Mouse (Mus musculus): ENCODE data around the gene Dlat.

The Dlat gene

DNA sequence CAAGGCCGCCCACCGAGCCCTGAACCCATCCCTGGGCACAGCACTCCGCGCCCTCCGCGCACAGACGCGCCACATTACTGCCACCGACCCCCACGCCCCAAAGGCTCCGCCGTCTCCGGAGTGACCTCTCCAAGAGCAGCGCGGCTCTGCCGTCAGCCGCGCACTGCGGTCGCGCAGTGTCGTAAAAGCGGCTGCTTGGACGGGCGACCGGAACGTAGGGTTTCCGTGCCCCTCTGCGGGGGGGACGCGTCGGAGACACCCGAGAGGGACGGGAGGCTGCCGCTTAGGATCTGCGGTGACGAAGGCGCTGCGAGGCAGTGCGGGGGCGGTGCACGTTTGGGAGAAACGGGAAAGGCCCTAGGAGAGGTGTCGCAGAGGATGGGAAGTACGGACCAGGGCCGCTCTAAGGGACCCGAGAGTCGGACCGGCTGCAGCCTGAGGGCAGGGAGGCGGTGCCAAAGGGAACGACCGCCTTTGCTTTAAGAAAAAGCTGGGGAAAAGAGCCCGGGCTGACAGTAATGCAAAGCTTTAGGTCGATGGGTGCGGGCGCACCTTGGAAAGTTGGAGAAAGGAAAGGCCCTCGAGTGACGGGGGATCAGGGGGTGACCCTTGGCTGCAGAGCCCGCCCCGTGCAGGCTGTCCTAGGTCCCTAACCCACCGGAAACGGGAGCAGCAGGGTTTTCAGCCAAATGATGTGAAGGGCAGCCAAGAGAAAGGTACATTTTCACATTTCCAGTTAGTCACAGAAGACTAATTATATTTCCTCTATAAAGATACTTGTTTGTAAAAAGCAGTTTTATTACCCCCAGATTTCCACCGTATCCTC, at the start of gene Dlat:
Gene Dlat (minus strand): TSS at position 389 of the 826 bp plus-strand sequence.
- peak; percentile 85 to 89 for DNase-seq

DNA sequence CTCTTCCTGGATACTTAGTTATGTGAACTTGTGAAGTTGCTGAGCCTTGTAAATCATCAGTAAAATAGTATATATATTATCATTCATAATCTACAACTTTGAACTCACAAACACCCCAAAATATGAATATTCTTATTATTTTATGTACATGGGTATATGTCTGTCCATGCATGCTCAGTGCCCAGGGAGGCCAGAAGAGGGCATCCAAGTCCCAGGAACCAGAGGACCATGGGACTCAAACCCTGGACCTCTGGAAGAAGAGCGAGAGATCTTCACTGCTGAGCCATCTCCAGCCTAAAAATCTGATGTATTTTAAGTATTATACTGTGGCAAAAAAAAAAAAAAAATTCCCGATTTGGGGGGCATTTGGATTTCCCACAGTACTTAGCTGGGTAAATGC, 49.5 kb upstream of the Dlat start:
- DNase-seq = peak in 1 of 2 experiments; percentile 43

DNA sequence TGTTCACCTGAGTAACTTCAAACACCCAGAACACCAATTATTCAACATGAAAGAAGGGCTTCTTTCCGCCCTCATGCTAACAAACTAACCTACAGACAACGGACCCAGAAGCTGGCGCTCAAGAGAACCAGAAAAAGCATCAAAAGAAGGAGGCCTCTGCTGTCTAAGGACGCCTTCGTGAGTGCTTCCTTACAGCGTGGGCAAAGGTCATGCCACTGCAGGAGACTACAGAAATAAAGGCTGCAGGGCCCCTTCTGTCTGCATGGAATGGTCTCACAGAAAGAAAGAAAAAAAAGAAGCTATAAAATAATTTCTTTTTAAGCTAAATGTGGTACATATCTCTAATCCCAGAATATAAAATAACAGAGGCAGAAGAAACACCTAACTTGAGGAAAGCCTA, 45.3 kb upstream of the Dlat start:
- DNase-seq = no peak

DNA sequence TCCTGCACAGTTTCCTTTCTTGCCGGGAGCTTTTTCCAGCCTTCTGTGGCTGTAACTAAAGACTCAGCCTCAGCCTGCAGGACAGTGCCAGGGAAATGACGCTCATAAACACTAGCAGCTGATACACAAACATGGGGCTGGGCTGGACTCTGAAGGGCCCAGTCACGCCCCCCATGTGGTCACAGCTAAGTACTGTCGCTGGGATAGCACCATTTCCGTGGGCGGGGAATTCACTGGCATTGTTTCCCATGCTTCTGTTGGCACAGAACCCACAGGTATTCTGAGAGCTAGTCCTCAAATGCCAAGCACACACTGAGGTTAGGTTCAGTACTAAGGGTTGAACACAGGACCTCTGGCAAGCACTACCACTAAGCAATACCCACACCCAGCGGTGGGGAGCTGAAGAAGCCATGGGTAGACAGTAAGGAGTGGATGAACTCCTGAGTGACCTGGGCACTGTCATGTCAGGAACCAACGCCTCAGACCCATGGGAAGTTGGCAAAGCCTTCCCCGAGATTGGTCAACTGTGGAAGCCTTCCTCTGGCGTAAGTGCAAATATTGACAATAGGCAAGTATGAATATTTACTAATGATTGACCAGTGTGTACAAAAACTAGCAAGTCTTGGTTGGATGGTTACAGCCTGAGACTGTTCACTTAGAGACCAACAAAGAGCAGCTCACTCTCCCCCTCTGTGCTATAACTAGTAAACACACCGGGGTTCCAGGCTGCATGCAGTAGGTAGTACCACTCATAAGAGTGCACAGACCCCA, 41.5 kb upstream of the Dlat start:
- DNase-seq = peak in 1 of 2 experiments; percentile 31

DNA sequence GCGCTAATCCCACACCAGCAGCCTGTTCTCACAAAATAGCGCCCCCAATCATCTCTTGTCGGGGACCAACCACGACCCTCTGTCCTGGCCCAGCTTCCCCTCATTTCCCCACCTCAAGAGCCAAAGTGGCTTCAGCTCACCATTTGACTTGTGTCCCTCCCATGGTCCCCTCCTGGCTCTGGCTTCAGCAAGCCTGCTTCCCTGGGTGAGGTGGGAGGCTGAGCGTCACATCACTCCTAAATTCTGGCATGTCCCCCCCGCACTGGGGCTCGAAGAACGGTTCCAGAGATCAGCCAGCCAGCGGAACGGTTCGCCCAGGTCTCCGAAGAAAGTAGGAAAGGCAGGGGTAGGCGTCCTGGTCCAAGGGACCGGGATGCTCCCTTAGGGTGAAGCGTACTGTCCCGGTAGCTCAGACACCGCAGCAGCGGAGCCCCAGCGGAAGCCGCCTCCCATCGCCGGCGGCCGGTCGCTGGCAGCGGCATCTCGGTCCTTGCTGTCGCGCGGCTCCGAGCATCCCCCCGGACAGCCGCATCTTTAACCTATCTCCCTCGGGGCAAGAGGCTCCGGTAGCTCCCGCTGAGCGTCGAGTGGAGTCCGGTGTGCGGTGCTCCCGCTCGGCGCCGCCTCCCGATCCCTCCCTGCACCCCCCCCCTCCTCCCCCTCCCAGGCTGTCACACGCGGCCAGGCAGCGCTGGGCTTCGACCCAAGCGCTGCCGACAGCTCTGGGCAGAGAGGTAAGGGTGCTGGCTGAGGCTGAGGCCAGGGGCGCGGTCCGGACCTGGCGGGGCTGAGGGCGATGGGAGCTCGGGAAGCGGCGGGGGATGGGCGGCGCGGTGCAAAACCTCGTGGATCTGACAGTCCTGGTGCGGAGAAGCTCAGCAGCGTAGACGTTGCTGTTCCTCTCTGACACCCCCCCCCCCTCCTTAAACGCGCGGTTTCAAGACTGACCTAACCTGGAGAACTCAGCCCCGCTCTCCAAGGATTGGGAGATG, 39.1 kb upstream of the Dlat start:
- no peak for DNase-seq

DNA sequence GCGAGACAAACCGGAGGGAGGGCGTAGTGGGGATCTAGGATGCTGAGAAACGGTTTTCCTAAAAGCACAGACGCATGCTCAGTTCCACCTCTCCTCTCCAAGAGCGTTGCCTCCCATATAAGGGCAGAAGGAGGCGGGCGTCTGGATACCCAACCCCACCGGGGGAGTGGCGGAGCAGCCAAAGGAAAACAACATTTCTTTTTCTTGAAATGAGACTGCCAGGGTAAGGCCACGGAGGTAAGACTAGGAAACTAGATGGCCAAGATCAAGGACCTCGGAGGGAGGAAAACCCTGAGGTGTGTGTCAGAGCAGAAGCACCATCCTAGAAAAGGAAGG, 38.1 kb upstream of the Dlat start:
- peak; percentile 70 to 71 for DNase-seq

DNA sequence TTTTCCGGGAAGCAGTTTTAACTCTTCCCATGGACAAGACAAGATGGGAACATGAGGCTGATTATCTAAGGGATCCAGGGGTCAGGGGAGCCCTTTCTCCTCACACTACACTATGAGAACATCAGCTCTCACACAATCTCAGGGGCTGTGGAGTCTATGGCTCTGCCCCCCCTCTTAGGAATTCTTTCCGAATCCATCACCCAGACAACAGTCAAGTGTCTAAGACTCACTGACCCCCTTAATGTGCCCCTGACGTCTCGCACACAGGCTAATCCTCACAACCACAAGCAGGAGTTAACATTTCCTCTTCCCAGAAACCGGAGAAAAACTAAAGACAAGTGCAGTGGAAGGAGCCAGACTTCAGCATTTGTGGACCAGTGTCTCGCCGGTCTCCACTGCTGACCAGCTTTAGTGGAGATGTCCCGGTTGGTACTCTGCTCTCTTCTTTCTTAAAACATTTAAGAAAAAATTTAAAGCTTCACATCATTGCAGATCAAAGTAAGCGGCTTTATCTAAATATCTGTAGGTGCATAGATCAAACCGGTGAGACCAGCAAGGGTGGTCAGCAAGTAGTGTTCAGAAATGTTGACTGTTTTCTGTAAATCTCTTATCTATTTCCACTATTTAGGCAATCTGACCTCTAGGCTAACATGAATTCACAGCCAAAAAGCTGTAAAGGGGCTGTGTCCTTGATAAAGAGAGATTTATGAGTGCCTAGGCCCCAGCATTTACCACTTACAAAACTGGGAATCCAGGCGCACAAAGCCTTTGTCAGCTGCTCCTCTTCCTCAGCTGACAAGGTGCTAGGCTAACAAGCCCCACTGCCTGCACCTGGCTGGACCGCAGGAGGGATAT, 37.5 kb upstream of the Dlat start:
- DNase-seq = no peak

DNA sequence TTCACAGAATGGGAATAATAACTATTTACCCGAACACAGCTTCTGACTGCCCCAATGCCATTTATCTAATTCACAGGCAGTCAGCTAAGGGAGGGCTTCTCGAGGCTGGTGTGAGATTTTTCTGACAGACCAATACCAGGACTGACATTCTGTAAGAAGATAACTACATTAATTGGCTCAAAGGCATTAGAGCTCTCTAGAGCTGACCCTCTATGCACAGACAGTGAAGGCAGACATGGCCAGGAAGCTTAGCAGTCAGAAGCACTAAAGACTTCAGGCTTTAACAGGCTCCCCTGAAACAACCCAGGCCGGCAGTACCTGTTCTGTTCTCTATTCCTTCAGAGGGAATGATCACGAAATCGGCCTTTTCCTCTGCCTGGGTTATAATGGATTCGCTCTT, 35.6 kb upstream of the Dlat start:
- no peak for DNase-seq

DNA sequence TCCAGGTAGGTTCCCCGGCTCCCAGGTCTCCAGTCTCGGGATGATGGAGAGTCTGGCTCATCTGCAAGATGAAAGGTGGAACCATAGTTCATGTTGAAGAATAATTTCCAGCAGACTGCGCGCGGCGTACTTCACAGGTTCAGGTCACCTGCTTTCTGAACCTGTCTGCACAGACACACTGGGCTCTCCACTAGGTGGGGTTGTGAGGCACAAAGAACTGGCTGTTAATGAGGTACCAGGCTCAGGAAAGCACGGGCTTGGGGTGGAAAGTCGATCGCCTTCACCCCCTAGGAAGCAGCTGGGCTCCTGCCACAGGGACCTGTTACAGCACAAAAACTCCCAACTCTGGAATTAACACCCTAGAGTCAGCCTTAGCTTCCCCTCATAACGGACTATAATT, 34.1 kb upstream of the Dlat start:
- peak; percentile 85 to 87 for DNase-seq

DNA sequence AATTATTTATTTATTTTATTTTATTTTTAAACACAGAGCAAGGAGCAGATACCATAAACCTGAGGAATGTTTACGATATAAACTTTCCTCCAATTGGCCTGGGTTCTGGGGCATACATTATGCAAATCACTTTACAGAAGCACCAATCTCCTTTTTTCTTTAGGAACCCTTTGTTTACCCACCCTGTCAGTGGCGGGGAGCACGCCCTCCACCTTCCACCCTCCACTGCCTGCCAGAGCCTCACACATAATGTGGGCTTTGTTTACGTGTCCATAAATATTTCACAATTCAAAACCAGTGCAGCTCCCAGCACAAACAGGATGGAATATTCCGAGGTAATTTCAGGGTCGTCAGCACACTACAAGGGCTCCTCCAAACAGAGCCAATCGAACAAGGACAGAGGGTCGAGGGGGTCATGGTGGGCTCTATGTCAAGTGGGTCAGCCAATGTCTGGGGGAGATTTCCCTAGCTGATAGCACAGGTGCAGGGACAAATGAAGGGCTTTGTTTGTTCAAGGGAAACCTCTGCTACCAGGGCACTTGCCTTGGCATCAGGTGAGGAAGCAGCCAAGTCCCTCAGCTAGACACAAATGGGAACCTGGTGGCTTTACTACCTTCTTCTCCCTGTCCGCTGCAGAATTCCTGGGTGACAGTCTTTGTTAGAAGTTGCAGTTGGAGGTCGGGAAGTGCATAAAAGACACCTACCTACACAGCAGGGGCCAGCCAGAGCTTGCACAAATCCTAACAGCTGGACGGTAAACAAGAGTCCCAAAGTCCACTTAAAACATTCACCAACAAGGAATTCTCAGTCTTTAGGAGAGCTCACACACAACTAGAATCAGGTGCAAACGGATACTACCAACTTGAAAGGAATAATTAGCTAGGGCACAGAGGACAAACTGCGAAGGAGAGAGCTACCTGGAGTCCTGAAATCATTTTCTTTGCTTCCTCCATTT, 33.3 kb upstream of the Dlat start:
- DNase-seq = peak; percentile 33 to 55

DNA sequence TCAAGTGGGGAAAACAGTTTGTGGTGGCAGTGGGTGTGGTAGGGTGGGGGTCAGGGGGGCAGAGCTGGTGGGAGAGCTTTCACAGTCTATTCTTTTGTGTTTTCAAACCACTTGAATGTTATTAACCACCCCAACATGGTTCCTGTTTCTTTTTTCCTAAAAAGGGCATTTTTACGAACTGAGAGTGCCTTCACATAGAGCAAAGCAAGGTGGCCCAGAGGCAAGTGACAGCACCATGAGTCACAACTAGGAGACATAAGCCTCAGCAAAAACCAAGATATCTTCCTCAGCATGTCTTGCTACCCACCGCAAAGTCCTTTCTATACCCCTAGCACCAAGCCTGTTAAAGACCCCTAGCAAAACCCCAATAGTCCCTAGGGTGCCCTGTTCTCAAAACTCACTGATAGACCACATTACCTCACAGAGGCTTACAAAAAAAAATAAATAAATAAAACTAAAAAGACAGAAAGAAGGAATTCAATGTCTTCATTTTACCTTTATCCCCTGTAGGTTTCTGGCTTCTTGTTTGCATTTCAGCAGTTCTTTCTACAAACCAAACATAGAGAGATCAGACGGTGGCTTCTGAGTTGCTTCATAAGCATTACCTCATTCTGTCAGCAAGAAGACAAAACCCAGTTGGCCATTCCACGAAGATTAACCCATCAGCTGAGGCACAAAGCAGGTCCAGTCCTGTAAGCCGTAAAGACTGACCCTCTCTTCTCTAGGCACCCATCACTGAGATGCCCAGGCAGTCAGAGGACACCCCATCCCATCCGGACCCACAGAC, 27.5 kb upstream of the Dlat start:
- DNase-seq = no peak

DNA sequence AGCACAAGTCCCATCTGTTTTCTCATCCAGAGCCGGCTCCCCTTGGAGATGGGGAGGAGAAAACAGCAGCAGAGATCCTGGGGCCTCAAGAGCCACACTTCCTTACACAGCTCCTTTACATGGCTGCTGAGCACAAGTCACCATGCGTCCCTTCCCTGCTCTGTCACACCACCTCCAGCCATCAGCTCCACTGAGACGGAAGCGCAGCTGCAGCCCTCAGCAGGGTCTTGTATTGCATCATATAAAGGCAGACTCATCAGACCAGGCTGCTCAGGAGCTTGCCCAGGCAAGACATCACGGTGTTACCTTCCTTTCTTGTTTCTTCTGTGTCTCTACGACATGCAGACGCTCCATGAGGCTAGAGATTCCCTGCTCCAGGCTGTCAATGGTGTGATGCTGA, 22.1 kb upstream of the Dlat start:
- DNase-seq = no peak

DNA sequence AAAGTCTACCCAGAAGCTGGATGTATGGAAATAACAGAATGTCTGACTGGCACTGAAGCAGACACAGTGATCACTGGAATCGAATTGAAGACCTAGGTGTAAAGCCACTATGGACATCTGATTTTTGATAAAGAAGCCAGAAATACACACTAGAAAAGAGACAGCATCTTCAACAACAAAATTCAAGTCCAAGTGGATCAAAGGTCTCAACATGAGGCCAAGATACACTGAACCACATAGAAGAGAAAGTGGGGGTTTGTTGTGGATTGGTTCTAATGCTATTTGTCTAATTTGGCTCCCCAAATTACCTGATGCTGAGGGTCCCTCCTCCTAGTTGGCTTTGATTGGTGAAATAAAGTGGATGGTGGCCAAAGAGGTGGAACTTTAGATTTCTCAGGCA, 19.8 kb upstream of the Dlat start:
- no peak for DNase-seq

DNA sequence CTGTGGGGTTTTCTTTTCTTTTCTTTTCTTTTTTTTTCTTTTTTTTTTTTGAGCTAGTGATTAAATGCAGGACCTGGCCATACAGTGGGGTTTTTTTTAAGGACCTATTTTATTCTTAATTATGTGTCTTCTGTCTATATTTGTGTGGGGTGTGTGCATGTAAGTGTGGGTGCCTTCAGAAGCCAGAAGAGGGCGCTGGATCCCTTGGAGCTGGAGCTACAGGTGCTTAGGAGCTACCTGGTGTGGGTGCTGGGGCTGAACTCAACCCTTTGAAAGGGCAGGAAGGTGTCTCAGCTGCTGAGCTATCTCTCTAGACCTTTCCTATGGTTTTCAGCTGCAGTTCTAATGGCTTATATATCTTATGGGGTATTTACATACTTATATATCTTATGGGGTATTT, 15.2 kb upstream of the Dlat start:
- no peak for DNase-seq

DNA sequence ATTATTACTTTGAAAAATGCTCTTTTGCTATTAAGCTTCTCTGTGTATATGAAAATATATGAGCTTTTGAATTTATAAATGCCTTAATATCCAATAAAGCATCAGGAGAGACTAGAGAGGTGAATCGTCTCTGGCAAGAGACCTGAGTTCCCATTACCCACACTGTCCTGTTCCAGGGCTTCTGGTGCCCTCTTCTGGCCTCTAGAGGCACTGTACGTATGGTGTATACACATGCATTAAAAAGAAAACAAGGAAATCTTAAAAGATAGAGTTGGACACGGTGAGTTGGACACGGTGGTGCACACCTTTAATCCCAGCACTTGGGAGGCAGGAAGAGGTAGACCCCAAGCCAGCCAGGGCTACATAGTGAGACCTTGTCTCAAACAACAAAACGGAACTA, 11.1 kb upstream of the Dlat start:
- DNase-seq = peak; percentile 49 to 78

DNA sequence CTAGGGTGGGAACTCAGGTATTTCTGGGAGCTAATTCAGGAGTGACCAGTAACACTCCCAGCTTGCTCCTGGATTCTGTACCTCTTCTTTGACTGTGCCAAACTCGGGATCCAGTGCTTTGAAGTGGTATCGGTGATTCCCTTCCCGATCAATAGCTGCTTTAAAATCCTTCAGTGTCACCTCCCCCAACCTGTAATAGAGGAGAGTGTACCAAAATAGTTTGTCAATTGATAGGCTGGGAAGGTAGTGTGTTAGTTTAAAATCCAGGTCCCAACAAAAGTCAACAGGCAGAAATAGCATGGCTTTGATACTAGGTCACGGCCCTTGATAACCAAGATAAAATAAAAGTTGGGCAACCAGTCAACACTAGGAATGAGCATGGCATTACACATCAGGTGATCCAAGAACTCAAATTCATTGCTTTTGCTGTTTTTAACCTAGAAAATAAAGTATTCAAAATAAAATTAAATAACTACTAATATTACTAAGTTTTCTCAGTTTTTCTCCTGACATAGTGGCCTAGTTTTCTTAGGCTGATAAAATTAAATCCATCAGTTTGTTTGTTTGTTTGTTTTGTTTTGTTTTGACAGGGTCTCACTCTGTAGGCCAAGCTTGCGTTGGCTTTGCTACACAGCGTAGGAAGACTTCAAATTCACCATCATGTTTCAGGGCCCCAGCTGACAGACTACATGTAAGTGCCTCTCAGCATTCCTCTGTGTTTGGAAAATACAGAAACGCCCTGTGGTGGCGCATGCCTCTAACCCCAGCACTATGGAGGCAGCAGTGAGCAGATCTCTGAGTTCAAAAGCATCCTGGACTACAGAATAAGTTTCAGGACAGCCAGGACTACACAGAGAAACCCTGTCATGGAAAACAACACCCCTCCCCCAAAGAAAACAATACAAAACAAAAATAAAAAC, 8.3 kb upstream of the Dlat start:
- no peak for DNase-seq

DNA sequence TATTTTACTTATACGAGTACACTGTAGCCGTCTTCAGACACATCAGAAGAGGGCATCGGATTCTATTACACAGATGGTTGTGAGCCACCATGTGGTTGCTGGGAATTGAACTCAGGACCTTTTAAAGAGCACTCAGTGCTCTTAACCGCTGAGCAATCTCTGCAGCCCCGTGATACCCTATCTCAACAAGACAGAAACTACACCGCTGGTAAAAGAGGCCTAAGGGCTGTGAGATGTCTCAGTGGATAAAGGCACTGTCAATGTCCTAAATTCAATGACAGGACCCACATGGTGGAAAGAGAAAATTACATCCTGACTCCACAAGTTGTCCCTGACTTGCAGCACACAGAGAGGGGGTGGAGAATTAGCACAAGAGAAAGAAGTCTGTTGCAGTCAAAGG, 6.9 kb upstream of the Dlat start:
- DNase-seq = no peak

DNA sequence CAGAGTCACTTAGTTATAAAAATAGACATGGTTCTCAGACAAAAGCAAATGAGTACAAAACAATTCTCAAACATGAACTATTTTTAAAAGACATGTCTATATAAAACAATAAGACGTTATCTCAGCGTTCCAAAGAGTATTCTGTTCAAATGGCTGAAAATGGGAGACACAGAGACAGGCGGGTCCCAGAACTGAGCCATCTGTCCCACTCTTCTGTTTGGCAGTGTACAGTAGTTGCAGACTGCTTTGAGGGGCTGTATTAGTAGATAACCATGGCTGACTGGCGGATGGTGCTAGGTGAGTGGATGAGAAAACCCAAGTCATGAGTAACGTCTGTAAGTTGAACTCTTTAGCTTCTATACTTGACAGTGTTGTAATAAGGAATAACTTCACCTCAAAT, 5.2 kb upstream of the Dlat start:
- no peak for DNase-seq

DNA sequence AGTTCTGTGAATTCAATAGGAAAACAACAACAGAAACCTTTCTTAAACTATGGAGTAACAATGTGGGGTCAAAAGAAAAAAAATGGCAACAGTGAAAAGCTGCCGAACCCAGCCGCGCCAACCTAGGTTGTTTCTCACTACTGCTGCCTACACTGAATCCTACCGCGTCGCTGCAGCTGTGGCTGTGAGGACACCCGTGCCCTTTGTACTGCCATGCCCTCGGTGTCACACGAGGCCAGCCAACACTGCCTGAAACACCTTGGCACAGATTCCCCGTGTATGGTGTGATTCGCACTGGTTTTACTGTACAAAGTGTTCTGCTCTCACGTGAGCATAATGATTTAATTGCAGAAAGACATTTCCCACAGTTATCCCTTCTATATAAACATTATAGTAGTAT, 851 bp upstream of the Dlat start:
- DNase-seq = peak; percentile 66 to 67
